9 mouse cellular contexts compared by ENCODE assay signal in genomic region chr16:85128693-85129657, GRCm38 (mm10). TPM values are rescaled to one million over a fixed set of nuclear protein-coding genes. Genes with fewer than 3 reads are reported as not detected.
DNase-seq lines count a peak whose midpoint lies in the region; ATAC-seq and TF ChIP-seq lines count a peak whose summit lies in the region.
"Had no signal": no experiment of that assay in that cellular context is flagged by ENCODE, and none has a peak within 500 bp of the region (broad histone marks: within the 10 kb centered on the region; RNA-seq: fewer than 3 reads in every experiment).

No protein-coding gene starts in this region.

- no peak overlapping the region for H3K9ac ChIP-seq in embryonic facial prominence, embryonic 11.5 days (replicated peaks; ENCODE audit: low read length)
- H3K9ac ChIP-seq in forebrain, postnatal 0 days = no peak overlapping the region
- H3K9ac ChIP-seq in liver, embryonic 16.5 days (ENCODE audit: low read depth, low read length) = no peak overlapping the region

- no peak for TF ChIP-seq CTCF in layer of hippocampus, adult 2 months (conservative IDR thresholded peaks at IDR 0.05)
- no peak for TF ChIP-seq CTCF in forebrain, postnatal 0 days (IDR thresholded peaks at IDR 0.05; ENCODE audit: low read depth)

- no peak overlapping the region for H3K4me3 ChIP-seq in layer of hippocampus, adult 2 months
- H3K4me3 ChIP-seq in embryonic facial prominence, embryonic 11.5 days (ENCODE audit: low read depth, low read length) = no peak overlapping the region
- H3K4me3 ChIP-seq in forebrain, postnatal 0 days (ENCODE audit: low read depth, low read length) = no peak overlapping the region
- H3K4me3 ChIP-seq in liver, embryonic 16.5 days (ENCODE audit: low read depth, low read length) = no peak overlapping the region

- H3K4me2 ChIP-seq in embryonic facial prominence, embryonic 11.5 days (ENCODE audit: low read depth, low read length) = no peak overlapping the region
- no peak overlapping the region for H3K4me2 ChIP-seq in forebrain, postnatal 0 days (ENCODE audit: low read depth)
- no peak overlapping the region for H3K4me2 ChIP-seq in liver, embryonic 16.5 days (ENCODE audit: low read depth, low read length)

- H3K27me3 ChIP-seq in embryonic facial prominence, embryonic 11.5 days (ENCODE audit: control insufficient read depth, insufficient read depth, low read length) = no peaks in the 10 kb centered on the region
- no peaks in the 10 kb centered on the region for H3K27me3 ChIP-seq in forebrain, postnatal 0 days (ENCODE audit: insufficient read depth, low read length)
- H3K27me3 ChIP-seq in liver, embryonic 16.5 days (ENCODE audit: control insufficient read depth, insufficient read depth, low read depth, low read length) = no peaks in the 10 kb centered on the region

- 0 out of 2 replicates have a peak overlapping the region, but pooled peaks have one; percentile 32 for H3K27ac ChIP-seq in layer of hippocampus, adult 2 months
- H3K27ac ChIP-seq in embryonic facial prominence, embryonic 11.5 days (replicated peaks; ENCODE audit: low read depth, low read length) = peak overlapping the region; percentile 77
- 0 out of 2 replicates have a peak overlapping the region, but pooled peaks have one; percentile 35 for H3K27ac ChIP-seq in forebrain, postnatal 0 days (ENCODE audit: low read depth, low read length)
- H3K27ac ChIP-seq in liver, embryonic 16.5 days (ENCODE audit: low read length) = peak overlapping the region; percentile 13; the same call in 1 of the 2 replicates

- intact Hi-C loops in left cerebral cortex, postnatal 36 days (cut with DNase I) = no loop called here

- no peaks in the 10 kb centered on the region for H3K36me3 ChIP-seq in embryonic facial prominence, embryonic 11.5 days (replicated peaks; ENCODE audit: control insufficient read depth, insufficient read depth, low read depth, low read length)
- no peaks in the 10 kb centered on the region for H3K36me3 ChIP-seq in forebrain, postnatal 0 days (ENCODE audit: insufficient read depth)
- H3K36me3 ChIP-seq in liver, embryonic 16.5 days (ENCODE audit: control insufficient read depth, insufficient read depth) = no peaks in the 10 kb centered on the region

- H3K4me1 ChIP-seq in embryonic facial prominence, embryonic 11.5 days (ENCODE audit: control insufficient read depth, insufficient read depth, low read length) = peaks cover 3% of the 10 kb centered on the region
- peaks cover 13% of the 10 kb centered on the region for H3K4me1 ChIP-seq in forebrain, postnatal 0 days (ENCODE audit: insufficient read depth)
- peaks cover 6% of the 10 kb centered on the region for H3K4me1 ChIP-seq in liver, embryonic 16.5 days (ENCODE audit: control insufficient read depth, low read depth, low read length)

- ATAC-seq in embryonic facial prominence, embryonic 11.5 days (replicated peaks; ENCODE audit: insufficient number of reproducible peaks, low FRiP score, low TSS enrichment, low read depth) = peak; percentile 39; the same call in 1 of the 2 replicates
- no peak for ATAC-seq in forebrain, postnatal 0 days
- no peak for ATAC-seq in liver, embryonic 16.5 days (ENCODE audit: low read depth)

- 10% methylated on average over 13 of the region's 13 CpGs for WGBS in embryonic facial prominence, embryonic 11.5 days
- WGBS in forebrain, postnatal 0 days = 46% methylated on average over 13 of the region's 13 CpGs
- 60% methylated on average over 13 of the region's 13 CpGs for WGBS in liver, embryonic 16.5 days (ENCODE audit: insufficient replicate concordance)

- no peak for DNase-seq in layer of hippocampus, adult 2 months (ENCODE audit: low spot score in 2 of 2)
- DNase-seq in layer of hippocampus, adult 18-20 months (ENCODE audit: low spot score in 2 of 2) = no peak
- peak; percentile 78 for DNase-seq in embryonic facial prominence, embryonic 11.5 days (ENCODE audit: low spot score)
- DNase-seq in forebrain, postnatal 0 days = no peak
- DNase-seq in thymus, postnatal 14 days = no peak
- DNase-seq in left cerebral cortex, postnatal 36 days (ENCODE audit: low spot score in 2 of 2) = no peak
- no peak for DNase-seq in layer of hippocampus, postnatal 14 days (ENCODE audit: low spot score in 2 of 2)
- DNase-seq: lung, postnatal 4 days had no signal

- H3K9me3 ChIP-seq in embryonic facial prominence, embryonic 11.5 days (replicated peaks; ENCODE audit: control insufficient read depth, low read length) = no peaks in the 10 kb centered on the region
- no peaks in the 10 kb centered on the region for H3K9me3 ChIP-seq in forebrain, postnatal 0 days (ENCODE audit: low read length)
- H3K9me3 ChIP-seq in liver, embryonic 16.5 days (replicated peaks; ENCODE audit: control insufficient read depth, low read length) = no peaks in the 10 kb centered on the region

RNA-seq across cellular contexts. Expression of gene App, which starts 44.6 kb away (rescaled TPM):
- total RNA-seq in layer of hippocampus, adult 2 months (2021) = 1,000 to 10,000 TPM; 1,175 to 1,228 TPM
- total RNA-seq in layer of hippocampus, adult 18-20 months (2021) = 1,000 to 10,000 TPM; 1,310 to 1,337 TPM
- polyA plus RNA-seq in embryonic facial prominence, embryonic 11.5 days (2014; fragmentation: Nextera tagmentation; extraction: Ambion mirVana) = 146 and 157 TPM in 2 replicates
- total RNA-seq in forebrain, postnatal 0 days (2014; rRNA removed) = 368 and 493 TPM in 2 replicates
- polyA plus RNA-seq in forebrain, postnatal 0 days (2015; fragmentation: Nextera tagmentation; extraction: Ambion mirVana) = 289 and 433 TPM in 2 replicates
- 19.2 and 19.9 TPM in 2 replicates for polyA plus RNA-seq in liver, embryonic 16.5 days (2015; fragmentation: Nextera tagmentation; extraction: Ambion mirVana)
- total RNA-seq in left cerebral cortex, postnatal 36 days (2021) = 1,000 to 10,000 TPM; 1,397 to 1,549 TPM
- 1,000 to 10,000 TPM; 1,197 to 1,205 TPM for total RNA-seq in layer of hippocampus, postnatal 14 days (2021)

Comparison
In these comparisons a context has a peak if more than half of its experiments do, and no peak if none do; other contexts are left out.
1. H3K27ac ChIP-seq: peak in every context shown above with its lines; median percentile 77 in embryonic facial prominence, embryonic 11.5 days; 35 in forebrain, postnatal 0 days; 32 in layer of hippocampus, adult 2 months; 13 in liver, embryonic 16.5 days.